Mouse (Mus musculus) layer of hippocampus, adult 18-20 months (tissue): Measurements from ENCODE around the gene Auts2. TPM values are rescaled to one million over a fixed set of nuclear protein-coding genes. Genes with fewer than 3 reads are reported as not detected.

ENCODE experiments used
- DNase-seq, 2 experiments: peaks; one replicate each; pipeline ENCODE4 v3.0.0; 2022; ENCODE audit warnings: low spot score in 2 of 2
- total RNA-seq, 2 experiments: library from RNA; stranded (reverse); gene quantifications; 2 replicates each; pipeline ENCODE4 v1.2.3; 2021

The Auts2 gene
- total RNA-seq, 2 experiments from 2014 or later = 142 to 145 TPM

GRCm38 (mm10) chr5:132029638-132030037 is 513.5 kb downstream of the Auts2 start:
- peak; percentile 90 to 97 for DNase-seq

DNA sequence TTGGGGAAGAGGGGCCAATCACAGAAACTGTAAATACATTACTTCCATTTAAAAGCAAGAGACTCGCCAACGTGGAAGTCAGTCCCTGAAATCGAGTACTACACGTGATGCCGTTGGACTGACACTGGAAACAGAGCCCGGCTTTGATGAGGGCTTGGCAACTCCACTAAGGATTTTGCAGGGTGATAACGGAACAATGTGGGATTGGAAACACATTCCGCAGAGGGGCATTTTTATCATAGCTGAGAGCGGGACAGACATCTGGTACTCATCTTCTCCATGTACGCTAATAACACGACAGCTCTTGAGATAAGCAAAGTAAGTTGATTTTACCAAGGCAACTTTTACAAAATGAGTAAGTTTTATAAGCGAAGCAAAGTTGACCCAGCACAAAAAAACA is 514.1 kb downstream of the Auts2 start:
- DNase-seq = peak in 1 of 2 experiments; percentile 47

DNA sequence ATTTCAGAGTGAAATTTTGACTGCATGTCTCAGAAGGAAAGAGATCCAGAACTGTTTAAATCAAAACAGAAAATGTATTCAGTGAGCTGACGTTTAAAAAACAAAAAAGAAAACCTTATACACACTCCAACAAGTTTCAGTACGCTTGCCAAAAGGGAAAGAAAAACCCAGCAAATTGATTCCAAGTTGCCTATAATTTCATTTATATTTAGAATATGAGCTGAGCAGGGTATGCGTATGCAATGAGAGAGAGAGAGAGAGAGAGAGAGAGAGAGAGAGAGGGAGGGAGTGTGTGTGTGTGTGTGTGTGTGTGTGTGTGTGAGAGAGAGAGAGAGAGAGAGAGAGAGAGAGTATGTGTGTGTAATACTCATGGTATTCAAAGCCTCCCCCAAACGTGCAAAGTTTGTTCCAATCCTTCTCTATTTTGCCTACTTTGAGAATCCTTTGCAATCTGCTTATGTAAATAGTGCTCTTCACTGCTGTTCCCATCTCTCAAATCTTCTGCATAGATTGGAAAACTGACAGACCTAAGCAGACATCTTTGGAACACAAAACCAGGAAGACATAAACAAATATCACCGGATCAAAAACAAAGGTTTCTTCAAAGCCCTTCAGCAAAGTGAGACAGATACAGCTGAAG is 515.2 kb downstream of the Auts2 start:
- peak in 1 of 2 experiments; percentile 45 for DNase-seq

DNA sequence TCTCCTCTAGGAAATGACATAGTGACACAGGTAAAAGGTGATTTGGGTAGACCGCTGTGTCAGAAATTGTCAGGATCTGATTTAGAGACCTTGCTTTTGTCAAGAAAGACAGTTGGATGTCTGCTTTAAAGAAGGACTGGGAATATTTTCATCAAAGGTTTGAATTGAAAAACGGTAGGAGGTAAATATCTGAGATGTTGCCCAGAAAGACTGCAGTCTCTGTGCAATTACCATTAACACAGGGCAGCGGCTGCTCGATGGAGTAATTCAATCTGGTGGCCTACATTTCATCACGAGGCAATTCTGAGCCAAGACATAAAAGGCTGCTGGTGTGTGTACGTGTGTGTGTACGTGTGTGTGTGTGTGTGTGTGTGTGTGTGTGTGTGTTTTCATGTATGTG is 529.8 kb downstream of the Auts2 start:
- no peak for DNase-seq

DNA sequence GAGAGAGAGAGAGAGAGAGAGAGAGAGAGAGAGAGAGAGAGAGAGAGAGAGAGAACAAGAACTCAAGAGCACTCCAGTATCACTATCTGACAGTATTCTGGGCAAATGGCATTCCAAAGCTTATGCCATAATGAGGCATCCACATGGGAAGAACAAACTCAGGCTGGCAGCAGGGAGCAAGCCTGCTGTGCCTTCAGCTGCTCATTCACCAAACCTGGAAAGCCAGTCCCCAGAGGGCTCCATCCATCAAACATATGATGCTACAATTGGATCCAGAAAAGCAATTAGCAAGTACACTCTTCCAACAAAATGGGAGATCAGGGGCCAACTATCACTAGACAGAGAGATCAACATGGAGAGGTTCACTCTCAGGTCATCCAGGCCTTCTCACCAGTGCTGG is 531.3 kb downstream of the Auts2 start:
- DNase-seq = peak; percentile 43 to 78

GRCm38 (mm10) chr5:132008703-132009222 is 534.4 kb downstream of the Auts2 start:
- no peak for DNase-seq

DNA sequence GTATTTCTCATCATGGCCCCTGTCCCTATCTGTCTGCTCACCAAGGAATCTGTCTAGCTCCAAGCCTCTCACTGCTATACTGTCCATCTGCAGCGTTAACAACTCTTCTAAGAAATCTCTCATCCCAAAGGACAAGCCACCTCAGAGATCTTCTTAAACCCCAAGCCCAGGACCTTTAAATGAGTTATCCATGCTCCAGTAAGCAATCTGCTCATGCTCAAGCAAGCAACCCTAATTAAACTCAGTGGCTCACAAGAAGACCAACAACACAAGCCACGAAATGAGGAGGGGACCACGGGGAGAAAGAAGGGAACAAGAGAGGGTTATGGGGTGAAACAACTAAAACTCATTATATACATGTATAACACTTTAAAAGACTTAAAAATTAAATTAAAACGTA is 535.2 kb downstream of the Auts2 start:
- no peak for DNase-seq

GRCm38 (mm10) chr5:131992681-131993211 is 550.4 kb downstream of the Auts2 start:
- DNase-seq = no peak

- peak in 1 of 2 experiments; percentile 33 for DNase-seq
Measured at GRCm38 (mm10) chr5:131992268-131992667, 550.9 kb downstream of the Auts2 start.

GRCm38 (mm10) chr5:131990532-131990931 is 552.6 kb downstream of the Auts2 start:
- no peak for DNase-seq

- DNase-seq = peak in 1 of 2 experiments; percentile 34
Measured at GRCm38 (mm10) chr5:131981451-131981850, 561.7 kb downstream of the Auts2 start.

DNA sequence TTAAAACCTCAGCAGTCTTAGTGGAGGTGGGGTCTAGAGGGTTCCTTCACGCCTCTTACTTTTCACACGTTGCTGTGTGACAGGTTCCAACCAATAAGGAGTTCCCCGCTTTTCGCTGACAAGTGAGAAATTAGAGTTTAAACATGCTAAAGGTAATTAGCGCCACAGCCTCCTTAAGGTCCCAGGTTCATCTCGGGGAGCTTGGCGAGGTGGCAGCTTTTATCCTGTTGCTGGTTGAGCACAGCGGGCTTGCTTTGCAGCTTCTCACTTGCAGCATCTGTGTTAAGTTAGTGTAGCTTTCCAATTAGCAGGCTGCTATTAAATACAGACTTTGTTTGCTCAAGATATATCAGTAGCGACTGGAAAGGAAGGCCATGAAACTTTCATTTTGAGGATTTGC is 564.2 kb downstream of the Auts2 start:
- DNase-seq = no peak

GRCm38 (mm10) chr5:131977497-131977896 is 565.6 kb downstream of the Auts2 start:
- no peak for DNase-seq

GRCm38 (mm10) chr5:131971901-131972300 is 571.2 kb downstream of the Auts2 start:
- DNase-seq = no peak

- peak; percentile 25 to 67 for DNase-seq
Measured at GRCm38 (mm10) chr5:131965499-131965898, 577.6 kb downstream of the Auts2 start.

GRCm38 (mm10) chr5:131963565-131963964 is 579.6 kb downstream of the Auts2 start:
- peak in 1 of 2 experiments; percentile 30 for DNase-seq

GRCm38 (mm10) chr5:131961859-131962258 is 581.3 kb downstream of the Auts2 start:
- DNase-seq = no peak

GRCm38 (mm10) chr5:131960432-131960831 is 582.7 kb downstream of the Auts2 start:
- DNase-seq = no peak

GRCm38 (mm10) chr5:131956998-131957397 is 586.1 kb downstream of the Auts2 start:
- DNase-seq = no peak

DNA sequence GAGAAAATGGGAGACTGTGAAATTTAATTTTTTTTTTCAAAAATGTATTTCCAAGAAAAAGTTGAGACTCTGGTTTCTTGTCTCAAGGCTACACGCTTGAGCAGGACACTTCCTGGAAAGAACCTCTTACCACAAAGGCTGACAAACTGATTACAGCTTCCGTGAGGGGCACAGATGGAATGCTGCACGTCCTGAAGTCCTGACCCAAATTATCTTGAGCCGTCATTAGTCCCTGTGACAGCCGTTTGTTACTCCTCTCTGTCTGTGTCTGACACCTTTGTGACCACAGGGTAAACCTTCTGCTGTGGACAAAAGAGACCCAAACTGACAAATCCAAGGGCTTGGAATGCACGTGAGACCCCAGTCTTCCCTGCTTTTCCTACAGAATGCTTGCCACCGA is 587.1 kb downstream of the Auts2 start:
- no peak for DNase-seq

- DNase-seq = peak in 1 of 2 experiments; percentile 61
Measured at GRCm38 (mm10) chr5:131955227-131956016, 587.7 kb downstream of the Auts2 start.

DNA sequence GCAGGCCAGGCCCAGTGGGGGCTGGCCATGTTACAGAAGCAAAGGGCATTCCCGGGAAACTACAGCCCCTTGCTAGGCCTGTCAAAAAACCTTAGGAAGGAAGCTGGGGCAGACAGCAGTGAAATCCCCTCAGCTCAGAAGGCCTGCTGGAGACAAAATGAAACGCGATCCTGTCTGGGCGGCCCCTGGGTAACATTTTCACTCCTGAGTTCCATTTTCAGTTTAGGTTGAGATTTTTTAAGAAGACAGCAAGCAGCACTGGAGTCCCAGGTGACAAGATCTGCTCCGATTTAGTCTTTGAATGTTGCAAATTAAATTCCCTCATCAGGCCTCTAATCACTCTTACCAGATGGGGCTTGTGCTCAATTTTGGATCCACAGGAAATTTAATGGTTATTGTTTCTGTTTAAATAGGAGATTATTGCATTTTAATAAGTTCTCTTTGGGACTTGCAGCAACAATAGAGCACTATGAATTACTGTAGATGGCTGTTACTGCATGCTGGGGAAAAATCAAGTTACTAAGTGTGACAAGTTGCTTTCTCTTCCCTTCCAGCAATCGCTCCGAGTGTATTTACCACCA is 594.5 kb downstream of the Auts2 start:
- DNase-seq = no peak
